Mouse (Mus musculus) heart, adult 9 months (tissue): ENCODE measurements around the gene Smg6.
A peak's percentile ranks its signal among the peaks of the same experiment; 100 is the strongest.

Source experiments
- DNase-seq, 2 experiments: peaks; one replicate each; pipeline ENCODE4 v3.0.0; 2022; ENCODE audit warnings: low spot score in 2 of 2

Gene Smg6

GRCm38 (mm10) chr11:75102763-75103339 lies 177.2 kb downstream of the Smg6 start:
- DNase-seq: no peak

- DNase-seq: no peak
These were observed 181.0 kb downstream of the Smg6 start for GRCm38 (mm10) chr11:75106614-75107013.

- DNase-seq: no peak
These were observed 183.3 kb downstream of the Smg6 start for GRCm38 (mm10) chr11:75108909-75109308.

- DNase-seq: no peak
These were observed 190.8 kb downstream of the Smg6 start for GRCm38 (mm10) chr11:75116379-75116778.

- no peak for DNase-seq
These were observed 192.5 kb downstream of the Smg6 start for GRCm38 (mm10) chr11:75118141-75118540.

- DNase-seq: no peak
These were observed 193.7 kb downstream of the Smg6 start for GRCm38 (mm10) chr11:75119298-75119697.

GRCm38 (mm10) chr11:75119841-75120240 lies 194.2 kb downstream of the Smg6 start:
- no peak for DNase-seq

- no peak for DNase-seq
These were observed 195.7 kb downstream of the Smg6 start for GRCm38 (mm10) chr11:75121348-75121747.

- DNase-seq: no peak
These were observed 198.8 kb downstream of the Smg6 start for GRCm38 (mm10) chr11:75124406-75124805.

- DNase-seq: no peak
These were observed 200.8 kb downstream of the Smg6 start for GRCm38 (mm10) chr11:75126384-75126783.

- DNase-seq: no peak
These were observed 203.9 kb downstream of the Smg6 start for GRCm38 (mm10) chr11:75129481-75129880.

GRCm38 (mm10) chr11:75131300-75131699 lies 205.7 kb downstream of the Smg6 start:
- DNase-seq: no peak

- DNase-seq: peak; percentile 60 to 74
These were observed 206.7 kb downstream of the Smg6 start for GRCm38 (mm10) chr11:75132278-75132677.

- DNase-seq: no peak
These were observed 207.8 kb downstream of the Smg6 start for GRCm38 (mm10) chr11:75133391-75133790.

- peak; percentile 70 to 81 for DNase-seq
These were observed 208.3 kb downstream of the Smg6 start for GRCm38 (mm10) chr11:75133951-75134350.

- DNase-seq: no peak
These were observed 209.0 kb downstream of the Smg6 start for GRCm38 (mm10) chr11:75134485-75135068.

GRCm38 (mm10) chr11:75135358-75135757 lies 209.7 kb downstream of the Smg6 start:
- DNase-seq: no peak

- DNase-seq: peak in 1 of 2 experiments; percentile 76
These were observed 211.2 kb downstream of the Smg6 start for GRCm38 (mm10) chr11:75136666-75137398.

GRCm38 (mm10) chr11:75139122-75139963 lies 213.7 kb downstream of the Smg6 start:
- peak; percentile 84 to 91 for DNase-seq

- DNase-seq: peak; percentile 66 to 72
These were observed 214.8 kb downstream of the Smg6 start for GRCm38 (mm10) chr11:75140431-75140830.

GRCm38 (mm10) chr11:75141038-75141437 lies 215.4 kb downstream of the Smg6 start:
- DNase-seq: no peak

GRCm38 (mm10) chr11:75141913-75142312 lies 216.3 kb downstream of the Smg6 start:
- no peak for DNase-seq
